Mouse (Mus musculus): ENCODE results near the gene Tmem82. TPM values are rescaled to one million over a fixed set of nuclear protein-coding genes. Genes with fewer than 3 reads are reported as not detected.

The Tmem82 gene
- polyA plus RNA-seq, 1 experiment from 2014 or later, result 1.2 TPM

GRCm38 (mm10) chr4:141601148-141601862, 17.1 kb downstream of the Tmem82 start:
- Histone ChIP-seq H3K4me1 (replicated peaks) (peaks cover 48% of the 10 kb centered on the region), H3K36me3 (no peaks in the 10 kb centered on the region), H3K27me3 (ENCODE audit: insufficient read depth, poor library complexity, severe bottlenecking) (peaks cover 43% of the 10 kb centered on the region), H3K9me3 (no peaks in the 10 kb centered on the region), H3K4me3 (no peak overlapping the region), H3K27ac (peak overlapping the region; percentile 8; the same call in 1 of the 2 replicates)
- no peak for DNase-seq (ENCODE audit: low spot score)
- WGBS, result 67% methylated on average over 12 of the region's 12 CpGs

GRCm38 (mm10) chr4:141600364-141600763, 18.1 kb downstream of the Tmem82 start:
- H3K4me1 ChIP-seq (replicated peaks), result peaks cover 48% of the 10 kb centered on the region
- no peaks in the 10 kb centered on the region for H3K9me3 ChIP-seq
- DNase-seq (ENCODE audit: low spot score), result no peak
- H3K4me3 ChIP-seq, result peak overlapping the region; percentile 65
- peaks cover 43% of the 10 kb centered on the region for H3K27me3 ChIP-seq (ENCODE audit: insufficient read depth, poor library complexity, severe bottlenecking)
- peak overlapping the region; percentile 87 for H3K27ac ChIP-seq
- WGBS, result 20% methylated on average over 6 of the region's 6 CpGs
- H3K36me3 ChIP-seq, result 0 out of 2 replicates have a peak, but pooled peaks cover under 1% of the 10 kb centered on the region

GRCm38 (mm10) chr4:141599251-141600141, 18.9 kb downstream of the Tmem82 start:
- WGBS, result under 1% methylated on average over 57 of the region's 57 CpGs
- Histone ChIP-seq H3K4me3 (peak overlapping the region; percentile 65), H3K27ac (peak overlapping the region; percentile 87), H3K27me3 (ENCODE audit: insufficient read depth, poor library complexity, severe bottlenecking) (peaks cover 43% of the 10 kb centered on the region), H3K4me1 (replicated peaks) (peaks cover 48% of the 10 kb centered on the region), H3K36me3 (peaks cover 8% of the 10 kb centered on the region), H3K9me3 (no peaks in the 10 kb centered on the region)
- peak; percentile 57 for DNase-seq (ENCODE audit: low spot score)

- Histone ChIP-seq H3K27me3 (ENCODE audit: insufficient read depth, poor library complexity, severe bottlenecking) (peaks cover 43% of the 10 kb centered on the region), H3K4me3 (peak overlapping the region; percentile 65), H3K9me3 (no peaks in the 10 kb centered on the region), H3K27ac (peak overlapping the region; percentile 87), H3K4me1 (replicated peaks) (peaks cover 43% of the 10 kb centered on the region), H3K36me3 (peaks cover 14% of the 10 kb centered on the region)
- no peak for DNase-seq (ENCODE audit: low spot score)
- 1% methylated on average over 9 of the region's 9 CpGs for WGBS
These were observed 19.6 kb downstream of the Tmem82 start for GRCm38 (mm10) chr4:141598894-141599250.

- Histone ChIP-seq H3K27ac (peak overlapping the region; percentile 87), H3K9me3 (no peaks in the 10 kb centered on the region), H3K4me1 (replicated peaks) (peaks cover 43% of the 10 kb centered on the region), H3K36me3 (peaks cover 15% of the 10 kb centered on the region), H3K4me3 (peak overlapping the region; percentile 65), H3K27me3 (ENCODE audit: insufficient read depth, poor library complexity, severe bottlenecking) (peaks cover 43% of the 10 kb centered on the region)
- under 1% methylated on average over 19 of the region's 19 CpGs for WGBS
- peak; percentile 62 for DNase-seq (ENCODE audit: low spot score)
These were observed 20.1 kb downstream of the Tmem82 start for GRCm38 (mm10) chr4:141598199-141598893.

- Histone ChIP-seq H3K27me3 (ENCODE audit: insufficient read depth, poor library complexity, severe bottlenecking) (peaks cover 40% of the 10 kb centered on the region), H3K4me1 (replicated peaks) (peaks cover 40% of the 10 kb centered on the region), H3K27ac (no peak overlapping the region), H3K4me3 (no peak overlapping the region), H3K9me3 (no peaks in the 10 kb centered on the region), H3K36me3 (peaks cover 27% of the 10 kb centered on the region)
- WGBS, result 87% methylated on average over 8 of the region's 8 CpGs
- no peak for DNase-seq (ENCODE audit: low spot score)
These were observed 21.6 kb downstream of the Tmem82 start for GRCm38 (mm10) chr4:141596700-141597328.

- H3K27ac ChIP-seq, result no peak overlapping the region
- peaks cover 33% of the 10 kb centered on the region for H3K36me3 ChIP-seq
- peaks cover 31% of the 10 kb centered on the region for H3K4me1 ChIP-seq (replicated peaks)
- WGBS, result 81% methylated on average over 9 of the region's 9 CpGs
- H3K27me3 ChIP-seq (ENCODE audit: insufficient read depth, poor library complexity, severe bottlenecking), result peaks cover 29% of the 10 kb centered on the region
- no peaks in the 10 kb centered on the region for H3K9me3 ChIP-seq
- DNase-seq (ENCODE audit: low spot score), result no peak
- no peak overlapping the region for H3K4me3 ChIP-seq
These were observed 22.7 kb downstream of the Tmem82 start for GRCm38 (mm10) chr4:141595605-141596268.

DNA sequence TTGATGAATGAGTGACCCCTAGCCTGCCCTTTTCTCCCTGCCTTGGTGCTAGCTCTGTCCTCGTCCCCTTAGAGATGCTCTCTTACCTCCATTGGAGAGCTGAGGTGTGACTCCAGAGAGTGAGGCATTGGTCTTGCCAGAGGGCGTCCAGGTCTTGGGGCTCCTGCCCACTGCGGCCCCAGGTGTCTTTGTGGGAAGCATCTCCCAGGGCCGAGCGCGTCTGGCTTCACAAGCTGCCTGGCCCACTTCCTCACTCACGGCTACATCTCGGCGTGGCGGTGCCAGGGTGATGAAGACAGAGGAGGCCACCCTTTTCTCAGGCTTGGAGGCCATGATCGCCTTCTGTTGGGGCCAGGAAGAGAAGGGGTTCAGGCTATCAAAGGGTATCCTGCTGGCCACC, 23.3 kb downstream of the Tmem82 start:
- Histone ChIP-seq H3K4me1 (replicated peaks) (peaks cover 25% of the 10 kb centered on the region), H3K4me3 (no peak overlapping the region), H3K9me3 (no peaks in the 10 kb centered on the region), H3K36me3 (peaks cover 34% of the 10 kb centered on the region), H3K27ac (no peak overlapping the region), H3K27me3 (ENCODE audit: insufficient read depth, poor library complexity, severe bottlenecking) (peaks cover 23% of the 10 kb centered on the region)
- WGBS, result 92% methylated on average over 11 of the region's 11 CpGs
- no peak for DNase-seq (ENCODE audit: low spot score)

GRCm38 (mm10) chr4:141591547-141591946, 26.9 kb downstream of the Tmem82 start:
- Histone ChIP-seq H3K36me3 (peaks cover 54% of the 10 kb centered on the region), H3K27me3 (ENCODE audit: insufficient read depth, poor library complexity, severe bottlenecking) (no peaks in the 10 kb centered on the region), H3K9me3 (no peaks in the 10 kb centered on the region), H3K4me3 (no peak overlapping the region), H3K27ac (no peak overlapping the region), H3K4me1 (replicated peaks) (no peaks in the 10 kb centered on the region)
- peak; percentile 36 for DNase-seq (ENCODE audit: low spot score)
- WGBS, result 28% methylated on average over 3 of the region's 3 CpGs

GRCm38 (mm10) chr4:141583919-141584318, 34.5 kb downstream of the Tmem82 start:
- no peaks in the 10 kb centered on the region for H3K4me1 ChIP-seq (replicated peaks)
- 92% methylated on average over 8 of the region's 8 CpGs for WGBS
- no peak overlapping the region for H3K27ac ChIP-seq
- H3K4me3 ChIP-seq, result no peak overlapping the region
- H3K9me3 ChIP-seq, result no peaks in the 10 kb centered on the region
- peaks cover 36% of the 10 kb centered on the region for H3K36me3 ChIP-seq
- no peak for DNase-seq (ENCODE audit: low spot score)
- H3K27me3 ChIP-seq (ENCODE audit: insufficient read depth, poor library complexity, severe bottlenecking), result no peaks in the 10 kb centered on the region

- H3K27ac ChIP-seq, result no peak overlapping the region
- no peaks in the 10 kb centered on the region for H3K4me1 ChIP-seq (replicated peaks)
- peaks cover 38% of the 10 kb centered on the region for H3K36me3 ChIP-seq
- no peaks in the 10 kb centered on the region for H3K27me3 ChIP-seq (ENCODE audit: insufficient read depth, poor library complexity, severe bottlenecking)
- no peak for DNase-seq (ENCODE audit: low spot score)
- no peaks in the 10 kb centered on the region for H3K9me3 ChIP-seq
- no peak overlapping the region for H3K4me3 ChIP-seq
- WGBS, result 88% methylated on average over 13 of the region's 13 CpGs
These were observed 37.4 kb downstream of the Tmem82 start for GRCm38 (mm10) chr4:141581051-141581450.

- DNase-seq (ENCODE audit: low spot score), result no peak
- Histone ChIP-seq H3K4me1 (replicated peaks) (no peaks in the 10 kb centered on the region), H3K4me3 (no peak overlapping the region), H3K27ac (no peak overlapping the region), H3K9me3 (no peaks in the 10 kb centered on the region), H3K27me3 (ENCODE audit: insufficient read depth, poor library complexity, severe bottlenecking) (no peaks in the 10 kb centered on the region), H3K36me3 (peaks cover 28% of the 10 kb centered on the region)
- 85% methylated on average over 3 of the region's 3 CpGs for WGBS
These were observed 39.6 kb downstream of the Tmem82 start for GRCm38 (mm10) chr4:141578833-141579232.

All from hindbrain, embryonic 10.5 days (tissue).